Mouse (Mus musculus): ENCODE data around the gene Tipin.
"Not testable (repeated sequence)": the region's sequence is repeated elsewhere in the genome, so short reads cannot be mapped to it uniquely, and the experiment has no call there.

DNA sequence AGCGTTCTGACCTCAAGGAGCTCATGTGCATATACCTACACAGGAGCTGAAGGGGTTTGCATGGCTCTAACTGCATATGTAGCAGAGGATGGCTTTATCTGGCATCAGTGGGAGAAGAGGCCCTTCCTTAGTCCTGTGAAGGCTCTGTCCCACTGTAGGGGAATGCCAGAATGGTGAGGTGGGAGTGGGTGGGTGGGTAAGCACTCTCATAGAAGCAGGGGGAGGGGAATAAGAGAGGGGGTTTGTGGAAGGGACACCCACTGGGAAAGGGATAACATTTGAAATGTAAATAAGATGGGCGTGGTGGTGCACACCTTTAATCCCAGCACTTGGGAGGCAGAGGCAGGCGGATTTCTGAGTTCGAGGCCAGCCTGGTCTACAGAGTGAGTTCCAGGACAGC is 21.7 kb downstream of the Tipin start:
- TF ChIP-seq POLR2A (IDR thresholded peaks at IDR 0.05; ENCODE audit: low read depth, low read length); E2F4 (IDR thresholded peaks at IDR 0.05; ENCODE audit: insufficient replicate concordance, low read depth, low read length); ETS1 (conservative IDR thresholded peaks at IDR 0.05; ENCODE audit: low read depth, low read length); ZC3H11A (IDR thresholded peaks at IDR 0.05; ENCODE audit: low read depth, low read length); CTCF (conservative IDR thresholded peaks at IDR 0.05 in 1 of 2, IDR thresholded peaks at IDR 0.05 in 1 of 2; ENCODE audit: low read depth in 2 of 2, low read length in 2 of 2); MAX (IDR thresholded peaks at IDR 0.05; ENCODE audit: low read length); MYC (IDR thresholded peaks at IDR 0.05; ENCODE audit: low read depth, low read length); TCF12 (IDR thresholded peaks at IDR 0.05; ENCODE audit: low read depth, low read length); MAZ (IDR thresholded peaks at IDR 0.05; ENCODE audit: low read depth, low read length); CHD2 (IDR thresholded peaks at IDR 0.05; ENCODE audit: low read length); POLR2AphosphoS2 (IDR thresholded peaks at IDR 0.05; ENCODE audit: low read depth, low read length): not testable (repeated sequence)

Measured in CH12.LX (cell line).